Mouse (Mus musculus) CH12F3 (cell line): ENCODE data around the gene Taar4.

Experiments used
- in situ Hi-C: fragments of 300-500 bp; cut with MboI; formaldehyde crosslinking; loops from 2 replicates; pipeline ENCODE4 v1.14.3; 2020; ENCODE audit warnings: low sequenced_read_pairs

Gene Taar4

GRCm38 (mm10) chr10:24006442-24006841 lies 46.1 kb downstream of the Taar4 start:
- in situ Hi-C loops, result no loop called here

DNA sequence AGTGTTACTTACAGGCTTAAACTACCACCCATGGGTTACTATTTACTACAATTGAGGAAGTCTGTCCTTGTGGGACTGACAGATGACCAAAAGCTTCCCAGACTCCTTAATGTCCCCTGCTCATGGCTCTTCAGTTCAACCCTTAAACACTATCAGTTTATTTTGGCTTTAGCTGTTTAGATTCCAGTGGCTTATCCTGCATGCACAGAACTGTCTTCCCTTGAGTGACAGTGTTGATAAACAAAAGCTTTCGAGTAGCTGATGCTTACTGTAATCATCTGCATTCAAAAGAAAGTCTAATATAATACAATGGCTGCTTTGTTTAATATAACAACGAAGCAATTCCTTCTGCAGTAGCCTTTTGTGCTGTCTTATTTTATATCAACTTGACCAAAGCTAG lies 46.7 kb downstream of the Taar4 start:
- in situ Hi-C loops, result no loop called here

- in situ Hi-C loops, result no loop called here
Measured at GRCm38 (mm10) chr10:24008143-24008542, 47.8 kb downstream of the Taar4 start.
